Mouse (Mus musculus) forebrain, embryonic 12.5 days (tissue): ENCODE measurements around the gene Usf3. TPM values are rescaled to one million over a fixed set of nuclear protein-coding genes. Genes with fewer than 3 reads are reported as not detected.

Source experiments
- ATAC-seq: fragments of 200-750 bp; cut with Nextera tagmentation; 2 replicates; pipeline ENCODE4 v1.8.0; 2017; ENCODE audit warnings: moderate TSS enrichment; ENCODE audit not compliant: low FRiP score
- H3K27ac ChIP-seq: fragments of 300-500 bp; sonication (generic); 2 replicates; pipeline ENCODE4 v1.5.1; 2016; ENCODE audit warnings: mild to moderate bottlenecking
- H3K27me3 ChIP-seq: fragments of 300-500 bp; sonication (generic); 2 replicates; pipeline ENCODE4 v1.6.1; 2016; ENCODE audit warnings: mild to moderate bottlenecking
- H3K36me3 ChIP-seq: fragments of 300-500 bp; sonication (generic); replicated peaks from 2 replicates; pipeline ENCODE4 v1.6.1; 2016; ENCODE audit warnings: mild to moderate bottlenecking
- H3K4me1 ChIP-seq: fragments of 300-500 bp; sonication (generic); 2 replicates; pipeline ENCODE4 v1.6.1; 2016
- H3K4me2 ChIP-seq: fragments of 300-500 bp; sonication (generic); 2 replicates; pipeline ENCODE4 v1.6.1; 2016; ENCODE audit warnings: mild to moderate bottlenecking, moderate library complexity
- H3K4me3 ChIP-seq: fragments of 300-500 bp; sonication (generic); replicated peaks from 2 replicates; pipeline ENCODE4 v1.5.1; 2016; ENCODE audit warnings: mild to moderate bottlenecking
- H3K9ac ChIP-seq: fragments of 300-500 bp; sonication (generic); 2 replicates; pipeline ENCODE4 v1.6.1; 2016; ENCODE audit warnings: mild to moderate bottlenecking
- H3K9me3 ChIP-seq: fragments of 300-500 bp; sonication (generic); 2 replicates; pipeline ENCODE4 v1.6.1; 2016
- WGBS: fragments of 180-500 bp; shearing (Covaris S2); methylation state at CpG from one replicate; pipeline ENCODE4 v1.1.7; 2016; 5-methylcytosine and 5-hydroxymethylcytosine counted together
- polyA plus RNA-seq: library from polyadenylated mRNA; unstranded; fragments of >200 nt; fragmentation: Nextera tagmentation; extraction: Ambion mirVana; gene quantifications from 2 replicates; pipeline ENCODE4 v1.2.1, GENCODE M21; 2016

The Usf3 gene
- polyA plus RNA-seq, 1 experiment from 2014 or later, result 4.7 TPM

DNA sequence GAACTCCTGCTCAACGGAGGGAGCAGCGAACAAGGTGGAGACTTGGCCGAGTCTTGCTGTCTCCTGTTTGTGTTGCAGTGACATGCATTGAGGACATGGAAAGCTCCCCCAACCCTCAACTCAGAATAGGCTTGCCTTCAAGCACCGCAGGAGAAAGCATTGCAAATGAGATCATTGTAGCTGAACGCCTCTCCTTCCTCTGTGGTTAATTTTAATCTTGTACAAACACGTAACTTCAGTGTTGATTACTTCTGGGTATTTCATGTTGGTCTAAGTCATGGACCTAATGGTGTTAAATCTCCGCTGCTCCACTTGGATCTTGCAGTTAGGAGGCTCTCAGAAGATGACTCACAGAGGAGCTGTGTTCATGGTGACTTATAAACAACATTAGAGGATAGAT, 39.7 kb downstream of the Usf3 start:
- no peak for ATAC-seq
- Histone ChIP-seq H3K4me1 (no peaks in the 10 kb centered on the region), H3K27me3 (no peaks in the 10 kb centered on the region), H3K4me3 (no peak overlapping the region), H3K36me3 (peaks cover 63% of the 10 kb centered on the region), H3K9ac (no peak overlapping the region), H3K9me3 (no peaks in the 10 kb centered on the region), H3K4me2 (no peak overlapping the region), H3K27ac (no peak overlapping the region)
- 93% methylated on average over 7 of the region's 7 CpGs for WGBS

- no peaks in the 10 kb centered on the region for H3K9me3 ChIP-seq
- H3K4me2 ChIP-seq, result no peak overlapping the region
- H3K36me3 ChIP-seq, result peaks cover 76% of the 10 kb centered on the region
- H3K27ac ChIP-seq, result no peak overlapping the region
- H3K4me1 ChIP-seq, result no peaks in the 10 kb centered on the region
- H3K9ac ChIP-seq, result no peak overlapping the region
- 92% methylated on average over 9 of the region's 9 CpGs for WGBS
- H3K4me3 ChIP-seq, result no peak overlapping the region
- no peak for ATAC-seq
- H3K27me3 ChIP-seq, result no peaks in the 10 kb centered on the region
Measured at GRCm38 (mm10) chr16:44215513-44215912, 42.5 kb downstream of the Usf3 start.

DNA sequence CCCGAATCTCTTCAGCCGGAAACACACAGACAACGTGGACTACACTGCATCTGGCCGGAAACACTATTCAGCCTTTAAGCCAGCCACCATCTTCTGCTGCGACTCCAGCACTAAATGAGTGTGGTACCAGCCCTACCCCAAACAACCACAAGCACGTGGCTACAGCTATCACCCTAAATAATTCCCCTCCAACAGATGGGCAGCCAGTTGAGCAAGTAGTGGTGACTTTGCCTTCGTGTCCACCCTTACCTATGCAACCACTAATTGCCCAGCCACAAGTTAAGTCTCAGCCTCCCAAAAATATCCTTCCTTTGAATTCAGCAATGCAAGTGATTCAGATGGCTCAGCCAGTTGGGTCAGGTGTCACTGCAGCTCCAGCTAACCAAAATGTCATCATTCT, 43.4 kb downstream of the Usf3 start:
- Histone ChIP-seq H3K27ac (no peak overlapping the region), H3K9me3 (no peaks in the 10 kb centered on the region), H3K36me3 (peaks cover 85% of the 10 kb centered on the region), H3K27me3 (no peaks in the 10 kb centered on the region), H3K4me3 (no peak overlapping the region), H3K4me1 (no peaks in the 10 kb centered on the region), H3K9ac (no peak overlapping the region), H3K4me2 (no peak overlapping the region)
- no peak for ATAC-seq
- 96% methylated on average over 7 of the region's 7 CpGs for WGBS

- Histone ChIP-seq H3K27me3 (no peaks in the 10 kb centered on the region), H3K4me1 (no peaks in the 10 kb centered on the region), H3K9ac (no peak overlapping the region), H3K9me3 (no peaks in the 10 kb centered on the region), H3K27ac (no peak overlapping the region), H3K4me2 (no peak overlapping the region), H3K4me3 (no peak overlapping the region), H3K36me3 (peaks cover 50% of the 10 kb centered on the region)
- no peak for ATAC-seq
- WGBS, result 93% methylated on average over 6 of the region's 6 CpGs
Measured at GRCm38 (mm10) chr16:44221463-44221862, 48.4 kb downstream of the Usf3 start.

- H3K9me3 ChIP-seq, result no peaks in the 10 kb centered on the region
- no peaks in the 10 kb centered on the region for H3K4me1 ChIP-seq
- no peak overlapping the region for H3K4me2 ChIP-seq
- no peaks in the 10 kb centered on the region for H3K27me3 ChIP-seq
- H3K27ac ChIP-seq, result no peak overlapping the region
- 89% methylated on average over 13 of the region's 13 CpGs for WGBS
- no peak for ATAC-seq
- no peak overlapping the region for H3K9ac ChIP-seq
- H3K36me3 ChIP-seq, result no peaks in the 10 kb centered on the region; the same call in 1 of the 2 replicates
- H3K4me3 ChIP-seq, result no peak overlapping the region
Measured at GRCm38 (mm10) chr16:44226706-44227291, 53.8 kb downstream of the Usf3 start.

- WGBS, result 90% methylated on average over 7 of the region's 7 CpGs
- no peaks in the 10 kb centered on the region for H3K4me1 ChIP-seq
- H3K36me3 ChIP-seq, result no peaks in the 10 kb centered on the region
- no peak overlapping the region for H3K4me3 ChIP-seq
- H3K9me3 ChIP-seq, result no peaks in the 10 kb centered on the region
- H3K27ac ChIP-seq, result no peak overlapping the region
- H3K4me2 ChIP-seq, result no peak overlapping the region
- no peak overlapping the region for H3K9ac ChIP-seq
- no peak for ATAC-seq
- H3K27me3 ChIP-seq, result no peaks in the 10 kb centered on the region
Measured at GRCm38 (mm10) chr16:44233019-44233418, 60.0 kb downstream of the Usf3 start.

DNA sequence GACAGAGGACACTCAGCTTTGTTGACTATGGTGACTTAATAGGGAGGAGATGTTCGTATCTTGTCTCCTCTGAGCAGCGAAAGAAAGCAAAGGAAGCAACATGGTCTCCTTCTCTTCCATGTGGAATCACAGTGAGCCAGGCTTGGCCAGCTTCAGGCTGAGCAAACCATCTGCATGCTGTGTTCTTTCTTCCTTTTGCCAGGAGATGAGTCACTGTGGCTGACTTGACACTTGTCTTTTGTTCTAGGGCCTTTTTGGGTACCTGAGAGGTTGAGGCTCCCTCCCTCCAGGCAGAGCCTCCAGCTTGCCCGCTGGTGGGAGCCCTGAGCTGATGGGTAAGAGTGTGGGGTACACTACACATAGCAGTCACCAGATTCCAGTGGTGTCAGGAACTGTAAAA, 64.8 kb downstream of the Usf3 start:
- H3K27ac ChIP-seq, result no peak overlapping the region
- no peak overlapping the region for H3K4me2 ChIP-seq
- ATAC-seq, result no peak
- 75% methylated on average over 3 of the region's 3 CpGs for WGBS
- no peak overlapping the region for H3K4me3 ChIP-seq
- no peaks in the 10 kb centered on the region for H3K36me3 ChIP-seq
- no peaks in the 10 kb centered on the region for H3K9me3 ChIP-seq
- H3K27me3 ChIP-seq, result no peaks in the 10 kb centered on the region
- H3K9ac ChIP-seq, result no peak overlapping the region
- H3K4me1 ChIP-seq, result no peaks in the 10 kb centered on the region

- H3K4me3 ChIP-seq, result no peak overlapping the region
- H3K9me3 ChIP-seq, result no peaks in the 10 kb centered on the region
- no peak overlapping the region for H3K4me2 ChIP-seq
- ATAC-seq, result no peak
- WGBS, result 70% methylated on average over 10 of the region's 10 CpGs
- H3K27ac ChIP-seq, result no peak overlapping the region
- H3K27me3 ChIP-seq, result no peaks in the 10 kb centered on the region
- no peaks in the 10 kb centered on the region for H3K36me3 ChIP-seq
- H3K9ac ChIP-seq, result no peak overlapping the region
- H3K4me1 ChIP-seq, result no peaks in the 10 kb centered on the region
Measured at GRCm38 (mm10) chr16:44238835-44239263, 65.8 kb downstream of the Usf3 start.

DNA sequence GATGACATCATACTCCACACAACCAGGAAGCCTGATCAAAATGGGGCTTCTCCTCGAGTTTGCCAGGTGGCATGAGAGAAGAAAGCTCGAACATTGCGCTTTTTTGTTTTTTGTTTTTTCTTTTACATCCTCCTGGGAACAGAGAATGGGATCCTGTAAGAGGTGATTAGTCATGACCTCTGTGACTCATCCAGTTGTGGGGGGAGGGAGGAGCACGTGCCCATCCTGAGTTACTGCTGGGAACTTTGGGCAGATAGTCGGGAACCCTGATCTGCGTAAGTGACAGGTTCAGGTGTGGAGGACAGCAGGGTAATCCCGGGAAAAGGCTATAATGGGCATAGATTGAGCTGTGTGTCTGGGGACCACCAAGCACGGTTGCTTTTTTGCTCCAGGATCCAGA, 67.4 kb downstream of the Usf3 start:
- 68% methylated on average over 8 of the region's 8 CpGs for WGBS
- no peaks in the 10 kb centered on the region for H3K4me1 ChIP-seq
- no peaks in the 10 kb centered on the region for H3K36me3 ChIP-seq
- no peak overlapping the region for H3K9ac ChIP-seq
- H3K9me3 ChIP-seq, result no peaks in the 10 kb centered on the region
- no peaks in the 10 kb centered on the region for H3K27me3 ChIP-seq
- no peak overlapping the region for H3K27ac ChIP-seq
- ATAC-seq, result no peak
- H3K4me2 ChIP-seq, result no peak overlapping the region
- H3K4me3 ChIP-seq, result no peak overlapping the region

DNA sequence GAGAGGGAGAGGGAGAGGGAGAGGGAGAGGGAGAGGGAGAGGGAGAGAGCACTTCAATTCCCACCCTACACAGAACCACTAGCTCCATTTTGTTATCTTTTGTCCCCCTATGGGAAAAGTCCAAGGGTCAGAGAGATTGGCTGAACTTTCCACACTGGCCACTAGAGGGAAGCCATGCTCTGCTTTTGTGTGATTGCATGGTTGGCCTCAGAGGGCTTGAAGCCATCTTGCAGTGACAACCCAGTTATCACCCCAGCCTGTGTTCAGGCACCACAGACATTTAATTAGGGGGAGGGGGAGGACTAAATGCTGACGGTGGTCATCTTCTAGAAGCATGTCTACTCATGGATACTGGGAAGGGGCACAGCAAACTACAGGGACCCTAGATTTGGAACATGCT, 69.6 kb downstream of the Usf3 start:
- 3% methylated on average over 1 of the region's 1 CpGs for WGBS
- ATAC-seq, result peak; percentile 76
- Histone ChIP-seq H3K4me2 (no peak overlapping the region), H3K36me3 (no peaks in the 10 kb centered on the region), H3K9me3 (no peaks in the 10 kb centered on the region), H3K27me3 (no peaks in the 10 kb centered on the region), H3K27ac (no peak overlapping the region), H3K4me3 (no peak overlapping the region), H3K4me1 (no peaks in the 10 kb centered on the region), H3K9ac (no peak overlapping the region)

DNA sequence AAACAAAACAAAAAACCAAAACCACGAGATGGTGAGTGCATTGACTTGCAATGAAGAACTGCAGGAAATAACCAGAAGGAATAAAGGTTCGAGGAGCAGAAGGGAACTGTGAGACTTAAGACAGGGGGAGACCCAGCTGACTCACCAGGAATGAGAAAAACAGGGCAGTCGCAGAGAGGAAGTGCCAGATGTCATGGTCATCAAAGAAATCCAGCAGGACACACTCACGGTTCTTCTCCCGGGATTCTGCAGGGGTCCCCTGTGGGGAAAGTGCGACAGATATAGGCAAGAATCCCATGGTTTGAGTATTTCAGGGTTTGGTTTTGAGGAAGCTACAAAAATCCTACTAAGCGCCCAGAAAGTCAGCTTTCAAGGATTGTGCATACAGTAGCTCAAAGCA, 70.3 kb downstream of the Usf3 start:
- Histone ChIP-seq H3K9me3 (no peaks in the 10 kb centered on the region), H3K27me3 (no peaks in the 10 kb centered on the region), H3K9ac (no peak overlapping the region), H3K4me3 (no peak overlapping the region), H3K27ac (no peak overlapping the region), H3K4me1 (no peaks in the 10 kb centered on the region), H3K4me2 (no peak overlapping the region), H3K36me3 (no peaks in the 10 kb centered on the region)
- no peak for ATAC-seq
- 83% methylated on average over 7 of the region's 7 CpGs for WGBS

DNA sequence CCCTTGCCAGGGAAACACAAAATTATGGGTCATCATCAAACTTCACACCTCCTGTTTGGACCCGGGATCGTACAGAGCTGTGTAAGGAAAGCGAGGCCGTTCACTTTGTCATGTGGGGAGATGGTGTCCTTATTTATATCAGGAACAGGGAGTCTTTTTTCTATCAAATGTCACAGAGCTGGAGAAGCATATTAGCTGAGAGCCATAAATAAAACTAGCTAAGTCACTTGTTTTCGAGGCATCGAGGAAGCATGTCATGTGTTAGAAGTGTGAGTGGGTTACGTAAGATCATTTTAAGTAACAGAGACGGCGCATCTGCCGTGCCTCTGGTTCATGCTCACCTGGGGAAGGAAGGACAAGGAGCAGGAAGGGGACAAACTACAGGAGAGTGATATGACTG, 76.9 kb downstream of the Usf3 start:
- Histone ChIP-seq H3K9me3 (no peaks in the 10 kb centered on the region), H3K9ac (no peak overlapping the region), H3K27ac (no peak overlapping the region), H3K4me3 (no peak overlapping the region), H3K4me1 (no peaks in the 10 kb centered on the region), H3K36me3 (no peaks in the 10 kb centered on the region), H3K4me2 (no peak overlapping the region), H3K27me3 (no peaks in the 10 kb centered on the region)
- no peak for ATAC-seq
- WGBS, result 95% methylated on average over 10 of the region's 10 CpGs

GRCm38 (mm10) chr16:44252735-44253134, 79.7 kb downstream of the Usf3 start:
- Histone ChIP-seq H3K4me3 (no peak overlapping the region), H3K36me3 (no peaks in the 10 kb centered on the region), H3K4me2 (no peak overlapping the region), H3K9me3 (no peaks in the 10 kb centered on the region), H3K27ac (no peak overlapping the region), H3K4me1 (no peaks in the 10 kb centered on the region), H3K9ac (no peak overlapping the region), H3K27me3 (no peaks in the 10 kb centered on the region)
- ATAC-seq, result no peak
- 90% methylated on average over 3 of the region's 3 CpGs for WGBS
